Mouse (Mus musculus) heart, postnatal 10 days (tissue): ENCODE results near the gene Vmn1r56. TPM values are rescaled to one million over a fixed set of nuclear protein-coding genes. Genes with fewer than 3 reads are reported as not detected.
"Not testable (repeated sequence)": the region's sequence is repeated elsewhere in the genome, so short reads cannot be mapped to it uniquely, and the experiment has no call there.

Source experiments
- DNase-seq, 2 experiments: peaks; one replicate each; pipeline ENCODE4 v3.0.0; 2021
- intact Hi-C: fragments of 180-260 bp; cut with DNase I; formaldehyde crosslinking; loops from one replicate; pipeline ENCODE4 v1.15.1; 2025
- total RNA-seq, 2 experiments: library from RNA; stranded (reverse); gene quantifications; 2 replicates each; pipeline ENCODE4 v1.2.3; 2021

Vmn1r56 gene
- not detected for total RNA-seq

- intact Hi-C loops, DNase-seq: not testable (repeated sequence)
Measured at GRCm38 (mm10) chr7:5196647-5197046, at the start of gene Vmn1r56. Vmn1r56 (minus strand) TSS chr7:5196747.

GRCm38 (mm10) chr7:5218193-5218592 is 21.6 kb upstream of the Vmn1r56 start, which contains the start of gene Vmn1r57:
Vmn1r57 (plus strand) TSS chr7:5218493.
- not testable (repeated sequence) for DNase-seq
- intact Hi-C loops: loop anchor here (5.0 kb wide), 1 partner anchor 239 kb away; the partner anchor contains the start of gene Vmn1r59

- DNase-seq, intact Hi-C loops: not testable (repeated sequence)
Measured at GRCm38 (mm10) chr7:5149570-5149969, 47.0 kb downstream of the Vmn1r56 start, which contains the start of gene Vmn1r55. Vmn1r55 (minus strand) TSS chr7:5149670.

Other genes with a start within 250 kb of the Vmn1r56 start
- gene Sbk2, start 232.3 kb downstream of the Vmn1r56 start, total RNA-seq: 1 to 10 TPM; 7.2 to 9.0 TPM
- gene Sbk3, start 225.6 kb downstream of the Vmn1r56 start, total RNA-seq: 10 to 100 TPM; 11.9 to 22.0 TPM
- 10 to 100 TPM; 18.4 to 19.1 TPM for gene Zfp579, start 200.6 kb downstream of the Vmn1r56 start, total RNA-seq
- gene Zfp524, start 182.3 kb downstream of the Vmn1r56 start, total RNA-seq: 1 to 10 TPM; 7.8 to 9.4 TPM
- gene Fiz1, start 182.1 kb downstream of the Vmn1r56 start, total RNA-seq: 10 to 100 TPM; 21.6 to 25.6 TPM
- gene Gm44973, start 181.3 kb downstream of the Vmn1r56 start, total RNA-seq: not detected
- gene Zfp865, start 176.4 kb downstream of the Vmn1r56 start, total RNA-seq: 10 to 100 TPM; 22.4 to 23.2 TPM
- under 1 TPM; 0.26 to 0.32 TPM for gene Ccdc106, start 176.2 kb downstream of the Vmn1r56 start, total RNA-seq
- not detected for gene 4632433K11Rik, start 162.6 kb downstream of the Vmn1r56 start, total RNA-seq
- gene Zfp784, start 158.3 kb downstream of the Vmn1r56 start, total RNA-seq: 1 to 10 TPM; 5.9 to 7.3 TPM
- 10 to 100 TPM; 10.6 to 12.6 TPM for gene Zfp580, start 145.2 kb downstream of the Vmn1r56 start, total RNA-seq
- gene U2af2, start 134.6 kb downstream of the Vmn1r56 start, total RNA-seq: 100 to 1,000 TPM; 102 to 109 TPM
- 100 to 1,000 TPM; 194 to 209 TPM for gene Epn1, start 116.5 kb downstream of the Vmn1r56 start, total RNA-seq
- not detected for gene Rfpl4, start 79.8 kb downstream of the Vmn1r56 start, total RNA-seq
- 1 to 10 TPM; 4.1 to 4.9 TPM for gene Rasl2-9, start 70.8 kb downstream of the Vmn1r56 start, total RNA-seq
- gene Vmn1r55, start 47.1 kb downstream of the Vmn1r56 start, total RNA-seq: not detected
- gene Vmn1r57, start 21.7 kb upstream of the Vmn1r56 start, total RNA-seq: not detected
- not detected for gene Gm5065, start 153.8 kb upstream of the Vmn1r56 start, total RNA-seq
- gene Nlrp2, start 154.3 kb upstream of the Vmn1r56 start, total RNA-seq: not detected
- gene Vmn1r58, start 216.6 kb upstream of the Vmn1r56 start, total RNA-seq: not detected